Mouse (Mus musculus) neural tube, embryonic 14.5 days (tissue): ENCODE measurements around the gene Hist1h4k. TPM values are rescaled to one million over a fixed set of nuclear protein-coding genes. Genes with fewer than 3 reads are reported as not detected.
A peak's percentile ranks its signal among the peaks of the same experiment; 100 is the strongest.
"Not testable (repeated sequence)": the region's sequence is repeated elsewhere in the genome, so short reads cannot be mapped to it uniquely, and the experiment has no call there.

Source experiments
- ATAC-seq: fragments of 200-750 bp; cut with Nextera tagmentation; 2 replicates; pipeline ENCODE4 v1.8.0; 2017; ENCODE audit warnings: low read depth, mild to moderate bottlenecking, moderate TSS enrichment, moderate library complexity
- H3K27ac ChIP-seq: fragments of 300-500 bp; sonication (generic); 2 replicates; pipeline ENCODE4 v1.5.1; 2014; ENCODE audit warnings: low read depth, mild to moderate bottlenecking, control low read depth, low read length, moderate library complexity, mixed read lengths
- H3K27me3 ChIP-seq: fragments of 300-500 bp; sonication (generic); 2 replicates; pipeline ENCODE4 v1.6.1; 2014; ENCODE audit warnings: low read length; ENCODE audit not compliant: control insufficient read depth, insufficient read depth
- H3K36me3 ChIP-seq: fragments of 300-500 bp; sonication (generic); 2 replicates; pipeline ENCODE4 v1.6.1; 2014; ENCODE audit warnings: low read length, mixed read lengths; ENCODE audit not compliant: control insufficient read depth, insufficient read depth
- H3K4me1 ChIP-seq: fragments of 300-500 bp; sonication (generic); 2 replicates; pipeline ENCODE4 v1.6.1; 2014; ENCODE audit warnings: low read length; ENCODE audit not compliant: control insufficient read depth, insufficient read depth
- H3K4me2 ChIP-seq: fragments of 300-500 bp; sonication (generic); 2 replicates; pipeline ENCODE4 v1.6.1; 2014; ENCODE audit warnings: mild to moderate bottlenecking, low read depth, low read length, control low read depth
- H3K4me3 ChIP-seq: fragments of 300-500 bp; sonication (generic); 2 replicates; pipeline ENCODE4 v1.5.1; 2014; ENCODE audit warnings: low read depth, low read length, control low read depth, mixed read lengths
- H3K9ac ChIP-seq: fragments of 300-500 bp; sonication (generic); replicated peaks from 2 replicates; pipeline ENCODE4 v1.6.1; 2014; ENCODE audit warnings: low read depth, mild to moderate bottlenecking, control low read depth, low read length, mixed read lengths
- H3K9me3 ChIP-seq: fragments of 300-500 bp; sonication (generic); 2 replicates; pipeline ENCODE4 v1.6.1; 2016; ENCODE audit warnings: low read length; ENCODE audit not compliant: control insufficient read depth
- WGBS: fragments of 180-500 bp; shearing (Covaris S2); extraction: QIAGEN DNeasy Blood & Tissue Kit; methylation state at CpG from one replicate; pipeline ENCODE4 v1.1.7; 2014; 5-methylcytosine and 5-hydroxymethylcytosine counted together
- polyA plus RNA-seq: library from polyadenylated mRNA; unstranded; fragments of >200 nt; fragmentation: Nextera tagmentation; extraction: Ambion mirVana; gene quantifications from 2 replicates; pipeline ENCODE4 v1.2.1, GENCODE M21; 2014

The Hist1h4k gene
- polyA plus RNA-seq, 1 experiment from 2014 or later: not detected

GRCm38 (mm10) chr13:21721757-21722372, 28.4 kb downstream of the Hist1h4k start, which contains the start of gene Hist1h2bm:
Gene Hist1h2bm, plus strand, starts transcription at chr13:21722044.
- Histone ChIP-seq H3K9ac (peak within 1 kb of the TSS; percentile 41; the same call in 1 of the 2 replicates), H3K27ac (peak within 1 kb of the TSS; percentile 73), H3K4me1 (peaks cover 17% of the 10 kb centered on the region), H3K4me2 (peak within 1 kb of the TSS; percentile 54), H3K4me3 (peak within 1 kb of the TSS; percentile 37)
- H3K36me3 ChIP-seq, H3K9me3 ChIP-seq, H3K27me3 ChIP-seq: not testable (repeated sequence)
- peak; percentile 97 for ATAC-seq
- WGBS: under 1% methylated on average over 22 of the region's 37 CpGs

- H3K9ac ChIP-seq: not testable (repeated sequence)
- ATAC-seq: peak; percentile 7
- WGBS: under 1% methylated on average over 19 of the region's 44 CpGs
These were observed 29.1 kb downstream of the Hist1h4k start for GRCm38 (mm10) chr13:21721107-21721756.

GRCm38 (mm10) chr13:21718381-21719080, 31.8 kb downstream of the Hist1h4k start:
- Histone ChIP-seq H3K27me3 (no peaks in the 10 kb centered on the region), H3K9me3 (no peaks in the 10 kb centered on the region), H3K27ac (peak overlapping the region; percentile 16; the same call in 1 of the 2 replicates), H3K9ac (peak overlapping the region; percentile 41), H3K4me2 (peak overlapping the region; percentile 76), H3K4me1 (peaks cover 24% of the 10 kb centered on the region), H3K4me3 (peak overlapping the region; percentile 30), H3K36me3 (no peaks in the 10 kb centered on the region)
- WGBS: 64% methylated on average over 4 of the region's 4 CpGs
- ATAC-seq: no peak

More at GRCm38 (mm10) chr13:21721107-21721756, 29.1 kb downstream of the Hist1h4k start:
- H3K27ac ChIP-seq: peak overlapping the region; percentile 55
- H3K36me3 ChIP-seq, H3K9me3 ChIP-seq, H3K27me3 ChIP-seq: not testable (repeated sequence)
- peak overlapping the region; percentile 37 for H3K4me3 ChIP-seq
- peak overlapping the region; percentile 54 for H3K4me2 ChIP-seq
- peaks cover 17% of the 10 kb centered on the region for H3K4me1 ChIP-seq

- Histone ChIP-seq H3K4me3 (peak within 1 kb of the TSS; percentile 37), H3K9ac (peak within 1 kb of the TSS; percentile 41), H3K27ac (peak within 1 kb of the TSS; percentile 92), H3K4me2 (peak within 1 kb of the TSS; percentile 76), H3K4me1 (peaks cover 23% of the 10 kb centered on the region)
- WGBS: under 1% methylated on average over 21 of the region's 56 CpGs
- not testable (repeated sequence) for H3K27me3 ChIP-seq, H3K36me3 ChIP-seq, H3K9me3 ChIP-seq
- ATAC-seq: peak; percentile 42
These were observed 32.6 kb downstream of the Hist1h4k start, which contains the start of gene Hist1h3h for GRCm38 (mm10) chr13:21717397-21718357. Gene Hist1h3h, plus strand, starts transcription at chr13:21717659.

GRCm38 (mm10) chr13:21716540-21717391, 33.5 kb downstream of the Hist1h4k start:
- not testable (repeated sequence) for H3K36me3 ChIP-seq, H3K27me3 ChIP-seq, H3K9me3 ChIP-seq
- H3K4me3 ChIP-seq: peak overlapping the region; percentile 37
- peak overlapping the region; percentile 17 for H3K9ac ChIP-seq
- peak overlapping the region; percentile 92 for H3K27ac ChIP-seq
- whole genome bisulfite sequencing: 0% methylated on average over 9 of the region's 38 CpGs
- peaks cover 20% of the 10 kb centered on the region for H3K4me1 ChIP-seq
- ATAC-seq: peak; percentile 10
- H3K4me2 ChIP-seq: peak overlapping the region; percentile 76

- H3K4me2 ChIP-seq: peak within 1 kb of the TSS; percentile 76
- peak; percentile 94 for ATAC-seq
- H3K9ac ChIP-seq: peak within 1 kb of the TSS; percentile 17
- H3K9me3 ChIP-seq, H3K36me3 ChIP-seq, H3K27me3 ChIP-seq: not testable (repeated sequence)
- H3K4me3 ChIP-seq: peak within 1 kb of the TSS; percentile 37
- under 1% methylated on average over 29 of the region's 50 CpGs for WGBS
- H3K27ac ChIP-seq: peak within 1 kb of the TSS; percentile 92
- H3K4me1 ChIP-seq: peaks cover 17% of the 10 kb centered on the region
These were observed 34.3 kb downstream of the Hist1h4k start, which contains the start of the genes Hist1h2bl and Hist1h2ai for GRCm38 (mm10) chr13:21715864-21716539. Gene Hist1h2bl, minus strand, starts transcription at chr13:21716143. Gene Hist1h2ai, plus strand, starts transcription at chr13:21716422.

GRCm38 (mm10) chr13:21715131-21715863, 35.0 kb downstream of the Hist1h4k start:
- peak overlapping the region; percentile 37 for H3K4me3 ChIP-seq
- WGBS: under 1% methylated on average over 19 of the region's 22 CpGs
- peak overlapping the region; percentile 13; the same call in 1 of the 2 replicates for H3K27ac ChIP-seq
- no peaks in the 10 kb centered on the region for H3K27me3 ChIP-seq
- H3K9me3 ChIP-seq: no peaks in the 10 kb centered on the region
- ATAC-seq: no peak
- H3K4me2 ChIP-seq: peak overlapping the region; percentile 76
- no peaks in the 10 kb centered on the region for H3K36me3 ChIP-seq
- H3K9ac ChIP-seq: no peak overlapping the region; the same call in 1 of the 2 replicates
- H3K4me1 ChIP-seq: peaks cover 17% of the 10 kb centered on the region
